Mouse (Mus musculus) MEL (cell line): ENCODE measurements around the gene Me1. TPM values are rescaled to one million over a fixed set of nuclear protein-coding genes. Genes with fewer than 3 reads are reported as not detected.

Source experiments
- DNase-seq: peaks from one replicate; pipeline ENCODE4 v3.0.0; 2011; ENCODE audit warnings: low read depth, low spot score
- H3K27ac ChIP-seq: 2 replicates; pipeline ENCODE4 v1.5.1; 2012; ENCODE audit warnings: low read depth, mild to moderate bottlenecking, control low read depth, low read length, moderate library complexity; ENCODE audit not compliant: control insufficient read depth
- H3K27me3 ChIP-seq, 2 experiments: fragments of 150-350 bp in 1 of 2; sonication (generic) in 1 of 2; 2 replicates each; pipeline ENCODE4 v1.6.1; 2012; ENCODE audit warnings: low read length in 2 of 2, mild to moderate bottlenecking in 2 of 2, improper control_type of control experiment in 1 of 2, moderate library complexity in 1 of 2; ENCODE audit not compliant: insufficient read depth in 2 of 2, control insufficient read depth in 1 of 2
- H3K36me3 ChIP-seq, 2 experiments: 2 replicates each; pipeline ENCODE4 v1.6.1; 2012 to 2014; ENCODE audit warnings: low read length in 2 of 2, improper control_type of control experiment in 1 of 2, inconsistent platforms in 1 of 2, mild to moderate bottlenecking in 1 of 2; ENCODE audit not compliant: insufficient read depth in 2 of 2, control insufficient read depth in 1 of 2
- H3K4me1 ChIP-seq, 2 experiments: fragments of 150-350 bp in 1 of 2; sonication (generic) in 1 of 2; 2 replicates each; pipeline ENCODE4 v1.6.1; 2012; ENCODE audit warnings: low read length in 2 of 2, improper control_type of control experiment in 1 of 2, mild to moderate bottlenecking in 1 of 2; ENCODE audit not compliant: insufficient read depth in 2 of 2, control insufficient read depth in 1 of 2
- H3K4me3 ChIP-seq, 2 experiments: fragments of 150-350 bp in 1 of 2; sonication (generic) in 1 of 2; 2 replicates each; pipeline ENCODE4 v1.5.1; 2012; ENCODE audit warnings: low read depth in 2 of 2, low read length in 2 of 2, mild to moderate bottlenecking in 2 of 2, moderate library complexity in 2 of 2, control low read depth in 1 of 2, improper control_type of control experiment in 1 of 2; ENCODE audit not compliant: control insufficient read depth in 1 of 2, insufficient read depth in 1 of 2
- H3K79me2 ChIP-seq: 2 replicates; pipeline ENCODE4 v1.6.1; 2012; ENCODE audit warnings: mild to moderate bottlenecking, low read length, moderate library complexity; ENCODE audit not compliant: control insufficient read depth, poor library complexity, insufficient read depth
- H3K9ac ChIP-seq: 2 replicates; pipeline ENCODE4 v1.6.1; 2012; ENCODE audit warnings: low read depth, mild to moderate bottlenecking, control low read depth, low read length, moderate library complexity; ENCODE audit not compliant: control insufficient read depth, poor library complexity, severe bottlenecking
- H3K9me3 ChIP-seq: fragments of 150-350 bp; sonication (generic); replicated peaks from 2 replicates; pipeline ENCODE4 v1.6.1; 2012; ENCODE audit warnings: mild to moderate bottlenecking, low read length, improper control_type of control experiment, moderate library complexity; ENCODE audit not compliant: insufficient read depth
- BHLHE40 ChIP-seq: IDR thresholded peaks from 2 replicates; pipeline ENCODE4 v1.6.1; 2012; ENCODE audit warnings: low read depth, mild to moderate bottlenecking, inconsistent platforms, low read length, improper control_type of control experiment, borderline replicate concordance
- E2F4 ChIP-seq: IDR thresholded peaks from 2 replicates; pipeline ENCODE4 v1.6.1; 2011; ENCODE audit warnings: low read depth, low read length, improper control_type of control experiment, borderline replicate concordance
- MAFK ChIP-seq: IDR thresholded peaks from 2 replicates; pipeline ENCODE4 v1.6.1; 2011; ENCODE audit warnings: low read depth, mild to moderate bottlenecking, low read length, improper control_type of control experiment, borderline replicate concordance
- MEF2A ChIP-seq: IDR thresholded peaks from 2 replicates; pipeline ENCODE4 v1.6.1; 2014; ENCODE audit warnings: low read depth, mild to moderate bottlenecking, inconsistent platforms, low read length, improper control_type of control experiment; ENCODE audit not compliant: poor library complexity, insufficient replicate concordance, severe bottlenecking; ENCODE audit errors: extremely low read depth
- MXI1 ChIP-seq: IDR thresholded peaks from 2 replicates; pipeline ENCODE4 v1.6.1; 2011; ENCODE audit warnings: mild to moderate bottlenecking, low read depth, low read length, improper control_type of control experiment
- MYB ChIP-seq: IDR thresholded peaks from 2 replicates; pipeline ENCODE4 v1.6.1; 2011; ENCODE audit warnings: mild to moderate bottlenecking, low read depth, low read length, improper control_type of control experiment
- MYC ChIP-seq: IDR thresholded peaks from 2 replicates; pipeline ENCODE4 v1.6.1; 2011; ENCODE audit warnings: low read depth, mild to moderate bottlenecking, low read length, improper control_type of control experiment, moderate library complexity
- NRF1 ChIP-seq: IDR thresholded peaks from 2 replicates; pipeline ENCODE4 v1.6.1; 2014; ENCODE audit warnings: low read depth, mild to moderate bottlenecking, inconsistent platforms, low read length, improper control_type of control experiment, moderate library complexity; ENCODE audit not compliant: poor library complexity, insufficient read depth, severe bottlenecking
- RCOR1 ChIP-seq: IDR thresholded peaks from 2 replicates; pipeline ENCODE4 v1.6.1; 2012; ENCODE audit warnings: low read depth, mild to moderate bottlenecking, inconsistent platforms, low read length, improper control_type of control experiment
- SIN3A ChIP-seq: IDR thresholded peaks from 2 replicates; pipeline ENCODE4 v1.6.1; 2012; ENCODE audit warnings: low read length, improper control_type of control experiment, inconsistent platforms
- TBP ChIP-seq: IDR thresholded peaks from 2 replicates; pipeline ENCODE4 v1.8.0; 2011; ENCODE audit warnings: low read depth, low read length, improper control_type of control experiment
- UBTF ChIP-seq: IDR thresholded peaks from 2 replicates; pipeline ENCODE4 v1.6.1; 2012; ENCODE audit warnings: low read depth, mild to moderate bottlenecking, inconsistent platforms, low read length, improper control_type of control experiment, moderate library complexity, borderline replicate concordance; ENCODE audit not compliant: insufficient read depth
- ZMIZ1 ChIP-seq: IDR thresholded peaks from 2 replicates; pipeline ENCODE4 v1.6.1; 2012; ENCODE audit warnings: low read depth, mild to moderate bottlenecking, inconsistent platforms, low read length, improper control_type of control experiment, moderate library complexity
- polyA plus RNA-seq, 2 experiments: library from polyadenylated mRNA; stranded (reverse) in 1 of 2; unstranded in 1 of 2; fragments of >175 nt in 1 of 2; fragments of >200 nt in 1 of 2; gene quantifications; 2 replicates each; pipeline versions ENCODE4 v1.2.1 to v1.2.4; 2012; ENCODE audit warnings: low replicate concordance in 2 of 2, low read depth in 1 of 2; ENCODE audit not compliant: insufficient read length in 2 of 2, insufficient read depth in 1 of 2, missing spikeins in 1 of 2
- total RNA-seq: library from RNA; depleted of rRNA; stranded (reverse); fragments of 300-350 nt; gene quantifications from 2 replicates; pipeline ENCODE4 v1.2.3, GENCODE M21; 2012

Me1 gene
- total and polyA plus RNA-seq, 3 experiments: 7.1 to 123 (median 23.4) TPM

- H3K79me2 ChIP-seq: peaks cover 2% of the 10 kb centered on the region
- H3K27me3 ChIP-seq: no peaks in the 10 kb centered on the region
- H3K36me3 ChIP-seq: peaks cover 0 to 1% of the 10 kb centered on the region in 2 experiments; a peak in 2 of 4 replicates
- TF ChIP-seq MXI1 (no peak), E2F4 (no peak), SIN3A (no peak), BHLHE40 (no peak), MYB (no peak)
- H3K9ac ChIP-seq: no peak overlapping the region
- no peaks in the 10 kb centered on the region for H3K9me3 ChIP-seq
- no peak for DNase-seq
- H3K4me1 ChIP-seq: no peaks in the 10 kb centered on the region
- no peak overlapping the region for H3K27ac ChIP-seq
- H3K4me3 ChIP-seq: no peak overlapping the region
These were observed 13.5 kb downstream of the Me1 start for GRCm38 (mm10) chr9:86682278-86682677.

- H3K27ac ChIP-seq: no peak overlapping the region
- no peak for DNase-seq
- TF ChIP-seq MEF2A (no peak), UBTF (no peak), RCOR1 (no peak), MAFK (no peak), MYC (no peak), E2F4 (no peak), TBP (no peak), MYB (no peak), NRF1 (no peak), ZMIZ1 (no peak)
- H3K4me3 ChIP-seq: no peak overlapping the region
- peaks cover 0 to 2% of the 10 kb centered on the region in 2 experiments; a peak in 1 of 4 replicates for H3K36me3 ChIP-seq
- H3K27me3 ChIP-seq: no peaks in the 10 kb centered on the region
- no peak overlapping the region for H3K9ac ChIP-seq
- no peaks in the 10 kb centered on the region for H3K79me2 ChIP-seq
- no peaks in the 10 kb centered on the region for H3K4me1 ChIP-seq
- H3K9me3 ChIP-seq: no peaks in the 10 kb centered on the region
These were observed 15.3 kb downstream of the Me1 start for GRCm38 (mm10) chr9:86680431-86680830.

- H3K27me3 ChIP-seq: no peaks in the 10 kb centered on the region
- no peak overlapping the region for H3K4me3 ChIP-seq
- peaks cover 0 to 2% of the 10 kb centered on the region in 2 experiments; a peak in 1 of 4 replicates for H3K36me3 ChIP-seq
- H3K9ac ChIP-seq: no peak overlapping the region
- no peaks in the 10 kb centered on the region for H3K9me3 ChIP-seq
- H3K27ac ChIP-seq: no peak overlapping the region
- no peaks in the 10 kb centered on the region for H3K79me2 ChIP-seq
- no peaks in the 10 kb centered on the region for H3K4me1 ChIP-seq
- TF ChIP-seq BHLHE40 (no peak), MYB (no peak), TBP (no peak)
- DNase-seq: no peak
These were observed 15.8 kb downstream of the Me1 start for GRCm38 (mm10) chr9:86679843-86680417.
